Mouse (Mus musculus): ENCODE measurements around the gene Gm10153. TPM values are rescaled to one million over a fixed set of nuclear protein-coding genes. Genes with fewer than 3 reads are reported as not detected.
"Not testable (repeated sequence)": the region's sequence is repeated elsewhere in the genome, so short reads cannot be mapped to it uniquely, and the experiment has no call there.

Gene Gm10153
- not detected for total RNA-seq (2021)

- DNase-seq, result no peak
These were observed at the start of gene Gm10153 for GRCm38 (mm10) chr7:142190289-142190688. TSS of gene Gm10153 (minus strand) at chr7:142190389.

GRCm38 (mm10) chr7:142231540-142231939 lies 41.4 kb upstream of the Gm10153 start:
- DNase-seq, result no peak

- DNase-seq, result not testable (repeated sequence)
These were observed 39.7 kb upstream of the Gm10153 start, which contains the start of gene Krtap5-5 for GRCm38 (mm10) chr7:142229871-142230270. TSS of gene Krtap5-5 (minus strand) at chr7:142229971.

- DNase-seq, result no peak
These were observed 34.3 kb upstream of the Gm10153 start for GRCm38 (mm10) chr7:142224518-142224917.

GRCm38 (mm10) chr7:142212136-142212535 lies 21.9 kb upstream of the Gm10153 start:
- not testable (repeated sequence) for DNase-seq

- DNase-seq, result no peak
These were observed 21.4 kb upstream of the Gm10153 start, which contains the start of gene Gm7579 for GRCm38 (mm10) chr7:142211559-142211958. TSS of gene Gm7579 (plus strand) at chr7:142211859.

- DNase-seq, result not testable (repeated sequence)
These were observed 16.7 kb upstream of the Gm10153 start for GRCm38 (mm10) chr7:142206891-142207290.

- DNase-seq, result no peak
These were observed 15.3 kb upstream of the Gm10153 start for GRCm38 (mm10) chr7:142205488-142205887.

- no peak for DNase-seq
These were observed 10.9 kb upstream of the Gm10153 start, which contains the start of gene Krtap5-3 for GRCm38 (mm10) chr7:142201064-142201463. TSS of gene Krtap5-3 (plus strand) at chr7:142201364.

- no peak for DNase-seq
These were observed 8.6 kb upstream of the Gm10153 start for GRCm38 (mm10) chr7:142198748-142199147.

- DNase-seq, result no peak
These were observed 2.0 kb downstream of the Gm10153 start for GRCm38 (mm10) chr7:142188156-142188555.

- DNase-seq, result no peak
These were observed 9.2 kb downstream of the Gm10153 start for GRCm38 (mm10) chr7:142181021-142181420.

GRCm38 (mm10) chr7:142178685-142179084 lies 11.5 kb downstream of the Gm10153 start:
- DNase-seq, result no peak

GRCm38 (mm10) chr7:142175905-142176304 lies 14.3 kb downstream of the Gm10153 start, which contains the start of gene Krtap5-2:
TSS of gene Krtap5-2 (minus strand) at chr7:142176005.
- not testable (repeated sequence) for DNase-seq

GRCm38 (mm10) chr7:142169836-142170235 lies 20.4 kb downstream of the Gm10153 start:
- no peak for DNase-seq

- not testable (repeated sequence) for DNase-seq
These were observed 24.6 kb downstream of the Gm10153 start, which contains the start of gene Gm4553 for GRCm38 (mm10) chr7:142165639-142166038. TSS of gene Gm4553 (minus strand) at chr7:142165739.

- DNase-seq, result no peak
These were observed 30.8 kb downstream of the Gm10153 start for GRCm38 (mm10) chr7:142159366-142159765.

- DNase-seq, result not testable (repeated sequence)
These were observed 33.2 kb downstream of the Gm10153 start, which contains the start of gene Gm29735 for GRCm38 (mm10) chr7:142157013-142157412. TSS of gene Gm29735 (minus strand) at chr7:142157113.

- no peak for DNase-seq
These were observed 34.9 kb downstream of the Gm10153 start for GRCm38 (mm10) chr7:142155308-142155707.

- no peak for DNase-seq
These were observed 38.0 kb downstream of the Gm10153 start for GRCm38 (mm10) chr7:142152191-142152590.

GRCm38 (mm10) chr7:142148633-142149032 lies 41.6 kb downstream of the Gm10153 start:
- DNase-seq, result no peak

- DNase-seq, result peak; percentile 65
These were observed 44.2 kb downstream of the Gm10153 start for GRCm38 (mm10) chr7:142146033-142146432.

- no peak for DNase-seq
These were observed 44.7 kb downstream of the Gm10153 start for GRCm38 (mm10) chr7:142145413-142145940.

GRCm38 (mm10) chr7:142144507-142144906 lies 45.7 kb downstream of the Gm10153 start, which contains the start of gene Gm45337:
TSS of gene Gm45337 (minus strand) at chr7:142144607.
- DNase-seq, result no peak
